Mouse (Mus musculus) CH12.LX (cell line): ENCODE measurements around the gene Lpxn.

Source experiments
- CTCF ChIP-seq, 2 experiments: IDR thresholded peaks in 1 of 2; conservative IDR thresholded peaks in 1 of 2; 2 replicates each; pipeline ENCODE4 v1.5.1; 2011 to 2012; ENCODE audit warnings: low read depth in 2 of 2, low read length in 2 of 2, improper control_type of control experiment in 1 of 2, inconsistent platforms in 1 of 2, mild to moderate bottlenecking in 1 of 2, moderate library complexity in 1 of 2
- EP300 ChIP-seq: IDR thresholded peaks from 2 replicates; pipeline ENCODE4 v1.6.1; 2011; ENCODE audit warnings: low read length, improper control_type of control experiment
- MAFK ChIP-seq: IDR thresholded peaks from 2 replicates; pipeline ENCODE4 v1.6.1; 2011; ENCODE audit warnings: low read length, improper control_type of control experiment; ENCODE audit not compliant: insufficient replicate concordance
- MAX ChIP-seq: IDR thresholded peaks from 2 replicates; pipeline ENCODE4 v1.6.1; 2011; ENCODE audit warnings: low read length, improper control_type of control experiment
- PAX5 ChIP-seq: IDR thresholded peaks from 2 replicates; pipeline ENCODE4 v1.6.1; 2012; ENCODE audit warnings: low read length, inconsistent platforms, mixed read lengths
- POLR2A ChIP-seq: IDR thresholded peaks from 2 replicates; pipeline ENCODE4 v1.6.1; 2011; ENCODE audit warnings: low read depth, mild to moderate bottlenecking, improper control_type of control experiment, low read length
- UBTF ChIP-seq: IDR thresholded peaks from 2 replicates; pipeline ENCODE4 v1.6.1; 2012; ENCODE audit warnings: low read depth, mild to moderate bottlenecking, inconsistent platforms, low read length, improper control_type of control experiment, moderate library complexity
- USF1 ChIP-seq: IDR thresholded peaks from 2 replicates; pipeline ENCODE4 v1.6.1; 2014; ENCODE audit warnings: low read depth, mild to moderate bottlenecking, inconsistent platforms, low read length, improper control_type of control experiment

DNA sequence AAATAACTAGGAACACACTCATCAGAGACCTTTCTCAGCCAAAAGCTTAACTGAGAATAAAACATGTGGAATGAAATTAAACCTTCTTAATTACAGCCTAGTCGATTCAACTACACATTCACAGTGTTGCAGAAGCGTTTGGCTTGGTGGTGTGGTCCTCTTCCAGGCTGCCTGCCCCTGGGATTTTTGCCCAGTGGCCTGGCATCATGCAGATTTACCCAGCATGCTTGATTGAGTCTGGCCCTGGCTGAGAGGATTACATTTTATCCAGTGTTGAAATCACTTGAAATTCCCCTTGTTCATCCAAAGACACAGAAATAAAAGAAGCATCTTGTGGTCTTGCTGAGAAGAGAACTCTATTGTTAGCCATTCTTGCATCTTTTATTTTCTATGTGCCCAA, 36.3 kb upstream of the Lpxn start:
- TF ChIP-seq MAX = no peak
- TF ChIP-seq POLR2A = no peak
- TF ChIP-seq CTCF (conservative IDR thresholded peaks at IDR 0.05 in 1 of 2, IDR thresholded peaks at IDR 0.05 in 1 of 2; ENCODE audit: low read depth in 2 of 2, low read length in 2 of 2) = no peak
- no peak for TF ChIP-seq MAFK
- no peak for TF ChIP-seq PAX5
- TF ChIP-seq USF1 = no peak
- TF ChIP-seq UBTF = no peak
- TF ChIP-seq EP300 = no peak
